ENCODE assay signal across 9 mouse cellular contexts in genomic region chr4:126156617-126157016, GRCm38 (mm10). TPM values are rescaled to one million over a fixed set of nuclear protein-coding genes. Genes with fewer than 3 reads are reported as not detected.
DNase-seq lines count a peak whose midpoint lies in the region; ATAC-seq lines count a peak whose summit lies in the region.
"Had no signal": no experiment of that assay in that cellular context is flagged by ENCODE, and none has a peak within 500 bp of the region (broad histone marks: within the 10 kb centered on the region; RNA-seq: fewer than 3 reads in every experiment).

No protein-coding gene starts in this region.

- H3K9ac ChIP-seq in midbrain, embryonic 15.5 days, result no peak overlapping the region
- no peak overlapping the region for H3K9ac ChIP-seq in midbrain, embryonic 16.5 days (ENCODE audit: low read depth, low read length)
- no peak overlapping the region for H3K9ac ChIP-seq in liver, embryonic 12.5 days
- H3K9ac ChIP-seq: hindbrain, embryonic 15.5 days had no signal

- no peaks in the 10 kb centered on the region for H3K36me3 ChIP-seq in midbrain, embryonic 15.5 days (replicated peaks)
- H3K36me3 ChIP-seq in midbrain, embryonic 16.5 days (ENCODE audit: control insufficient read depth, insufficient read depth, low read length), result no peaks in the 10 kb centered on the region
- H3K36me3 ChIP-seq in liver, embryonic 12.5 days, result peaks cover 5% of the 10 kb centered on the region; the same call in 1 of the 2 replicates
- H3K36me3 ChIP-seq: hindbrain, embryonic 15.5 days had no signal

- H3K9me3 ChIP-seq in midbrain, embryonic 15.5 days, result no peaks in the 10 kb centered on the region
- H3K9me3 ChIP-seq in midbrain, embryonic 16.5 days (replicated peaks; ENCODE audit: control insufficient read depth, low read length, poor library complexity, severe bottlenecking), result no peaks in the 10 kb centered on the region
- no peaks in the 10 kb centered on the region for H3K9me3 ChIP-seq in liver, embryonic 12.5 days (replicated peaks)
- H3K9me3 ChIP-seq: hindbrain, embryonic 15.5 days had no signal

- 59% methylated on average over 5 of the region's 5 CpGs for WGBS in midbrain, embryonic 15.5 days
- 57% methylated on average over 5 of the region's 5 CpGs for WGBS in midbrain, embryonic 16.5 days
- 54% methylated on average over 5 of the region's 5 CpGs for WGBS in liver, embryonic 12.5 days (ENCODE audit: insufficient replicate concordance)

- no peak for ATAC-seq in midbrain, embryonic 15.5 days (replicated peaks)
- no peak for ATAC-seq in midbrain, embryonic 16.5 days
- ATAC-seq in liver, embryonic 12.5 days, result no peak

- 0 out of 2 replicates have a peak overlapping the region, but pooled peaks have one; percentile 53 for H3K27ac ChIP-seq in midbrain, embryonic 15.5 days
- no peak overlapping the region for H3K27ac ChIP-seq in midbrain, embryonic 16.5 days (ENCODE audit: low read length)
- peak overlapping the region; percentile 71 for H3K27ac ChIP-seq in liver, embryonic 12.5 days
- H3K27ac ChIP-seq: hindbrain, embryonic 15.5 days had no signal

- H3K4me3 ChIP-seq in midbrain, embryonic 15.5 days, result no peak overlapping the region
- no peak overlapping the region for H3K4me3 ChIP-seq in midbrain, embryonic 16.5 days (ENCODE audit: low read depth, low read length)
- no peak overlapping the region for H3K4me3 ChIP-seq in liver, embryonic 12.5 days
- H3K4me3 ChIP-seq: hindbrain, embryonic 15.5 days had no signal

- H3K4me1 ChIP-seq in midbrain, embryonic 15.5 days, result no peaks in the 10 kb centered on the region
- H3K4me1 ChIP-seq in midbrain, embryonic 16.5 days (ENCODE audit: control insufficient read depth, insufficient read depth, low read length), result no peaks in the 10 kb centered on the region
- peaks cover 22% of the 10 kb centered on the region for H3K4me1 ChIP-seq in liver, embryonic 12.5 days
- H3K4me1 ChIP-seq: hindbrain, embryonic 15.5 days had no signal

- DNase-seq in adrenal gland, postnatal 25 days, result peak; percentile 35
- no peak for DNase-seq in adrenal gland, postnatal 4 days (ENCODE audit: low spot score in 2 of 2)
- DNase-seq in testis, postnatal 10 days (ENCODE audit: low spot score), result peak; percentile 70
- DNase-seq in gastrocnemius, adult 18-20 months (ENCODE audit: low spot score), result no peak
- DNase-seq in heart, postnatal 10 days, result no peak

- intact Hi-C loops in heart, postnatal 10 days (cut with DNase I), result no loop called here

- H3K4me2 ChIP-seq in midbrain, embryonic 15.5 days, result no peak overlapping the region
- no peak overlapping the region for H3K4me2 ChIP-seq in midbrain, embryonic 16.5 days (ENCODE audit: low read length)
- H3K4me2 ChIP-seq in liver, embryonic 12.5 days, result no peak overlapping the region
- H3K4me2 ChIP-seq: hindbrain, embryonic 15.5 days had no signal

- no peaks in the 10 kb centered on the region for H3K27me3 ChIP-seq in midbrain, embryonic 15.5 days (replicated peaks)
- H3K27me3 ChIP-seq in midbrain, embryonic 16.5 days (ENCODE audit: control insufficient read depth, insufficient read depth, low read depth, low read length), result no peaks in the 10 kb centered on the region
- peaks cover 9% of the 10 kb centered on the region for H3K27me3 ChIP-seq in liver, embryonic 12.5 days (replicated peaks)
- H3K27me3 ChIP-seq: hindbrain, embryonic 15.5 days had no signal

RNA-seq across cellular contexts. Expression of gene Sh3d21, which starts 6.7 kb away (rescaled TPM):
- 2.8 and 3.2 TPM in 2 replicates for total RNA-seq in adrenal gland, postnatal 25 days (2021)
- total RNA-seq in adrenal gland, postnatal 4 days (2021), result 1 to 10 TPM; 4.2 to 4.3 TPM
- 1.3 TPM in 2 replicates for polyA plus RNA-seq in midbrain, embryonic 15.5 days (2015; fragmentation: Nextera tagmentation; extraction: Ambion mirVana)
- 1.4 and 1.8 TPM in 2 replicates for polyA plus RNA-seq in midbrain, embryonic 16.5 days (2015; fragmentation: Nextera tagmentation; extraction: Ambion mirVana)
- 1.3 and 1.6 TPM in 2 replicates for polyA plus RNA-seq in liver, embryonic 12.5 days (2016; fragmentation: Nextera tagmentation; extraction: Ambion mirVana)
- under 1 TPM; 0.62 to 0.83 TPM for total RNA-seq in gastrocnemius, adult 18-20 months (2021)
- 1 to 10 TPM; 2.1 to 2.7 TPM for total RNA-seq in heart, postnatal 10 days (2021)

RNA-seq across cellular contexts. Expression of gene Eva1b, which starts 9.1 kb away (rescaled TPM):
- 23.4 and 33.9 TPM in 2 replicates for total RNA-seq in adrenal gland, postnatal 25 days (2021)
- total RNA-seq in adrenal gland, postnatal 4 days (2021), result 10 to 100 TPM; 67.2 to 69.6 TPM
- 11.8 and 12.0 TPM in 2 replicates for polyA plus RNA-seq in midbrain, embryonic 15.5 days (2015; fragmentation: Nextera tagmentation; extraction: Ambion mirVana)
- 7.9 and 10.0 TPM in 2 replicates for polyA plus RNA-seq in midbrain, embryonic 16.5 days (2015; fragmentation: Nextera tagmentation; extraction: Ambion mirVana)
- 19.3 and 19.5 TPM in 2 replicates for polyA plus RNA-seq in liver, embryonic 12.5 days (2016; fragmentation: Nextera tagmentation; extraction: Ambion mirVana)
- total RNA-seq in gastrocnemius, adult 18-20 months (2021), result 1 to 10 TPM; 2.1 to 3.3 TPM
- 10 to 100 TPM; 36.3 to 37.0 TPM for total RNA-seq in heart, postnatal 10 days (2021)

RNA-seq across cellular contexts. Expression of gene Thrap3, which starts 45.9 kb away (rescaled TPM):
- total RNA-seq in adrenal gland, postnatal 25 days (2021), result 190 and 232 TPM in 2 replicates
- total RNA-seq in adrenal gland, postnatal 4 days (2021), result 100 to 1,000 TPM; 319 to 332 TPM
- 140 and 150 TPM in 2 replicates for polyA plus RNA-seq in midbrain, embryonic 15.5 days (2015; fragmentation: Nextera tagmentation; extraction: Ambion mirVana)
- 124 and 137 TPM in 2 replicates for polyA plus RNA-seq in midbrain, embryonic 16.5 days (2015; fragmentation: Nextera tagmentation; extraction: Ambion mirVana)
- 162 and 163 TPM in 2 replicates for polyA plus RNA-seq in liver, embryonic 12.5 days (2016; fragmentation: Nextera tagmentation; extraction: Ambion mirVana)
- total RNA-seq in gastrocnemius, adult 18-20 months (2021), result 100 to 1,000 TPM in 1 of 2 experiments, 10 to 100 TPM in 1; 94.1 to 101 TPM
- total RNA-seq in heart, postnatal 10 days (2021), result 100 to 1,000 TPM; 160 to 172 TPM

RNA-seq across cellular contexts. Expression of gene Stk40, which starts 52.9 kb away (rescaled TPM):
- 41.2 and 43.1 TPM in 2 replicates for total RNA-seq in adrenal gland, postnatal 25 days (2021)
- 10 to 100 TPM; 25.9 to 30.5 TPM for total RNA-seq in adrenal gland, postnatal 4 days (2021)
- 34.4 and 35.2 TPM in 2 replicates for polyA plus RNA-seq in midbrain, embryonic 15.5 days (2015; fragmentation: Nextera tagmentation; extraction: Ambion mirVana)
- polyA plus RNA-seq in midbrain, embryonic 16.5 days (2015; fragmentation: Nextera tagmentation; extraction: Ambion mirVana), result 27.1 and 31.1 TPM in 2 replicates
- polyA plus RNA-seq in liver, embryonic 12.5 days (2016; fragmentation: Nextera tagmentation; extraction: Ambion mirVana), result 22.4 and 23.0 TPM in 2 replicates
- total RNA-seq in gastrocnemius, adult 18-20 months (2021), result 100 to 1,000 TPM; 113 to 127 TPM
- total RNA-seq in heart, postnatal 10 days (2021), result 10 to 100 TPM; 22.8 to 32.7 TPM

Comparison
In these comparisons a context has a peak if more than half of its experiments do, and no peak if none do; other contexts are left out.
1. DNase-seq: peak in adrenal gland, postnatal 25 days (single experiment) and testis, postnatal 10 days (single experiment); none in adrenal gland, postnatal 4 days (0 of 2), gastrocnemius, adult 18-20 months (single experiment) and heart, postnatal 10 days (0 of 2).